Mouse (Mus musculus) gastrocnemius, postnatal 4 days (tissue): Measurements from ENCODE around the gene Tnfrsf13c. TPM values are rescaled to one million over a fixed set of nuclear protein-coding genes. Genes with fewer than 3 reads are reported as not detected.

Experiments
- DNase-seq, 2 experiments: peaks; one replicate each; pipeline ENCODE4 v3.0.0; 2021 to 2022; ENCODE audit warnings: low spot score in 2 of 2, mixed read lengths in 2 of 2
- total RNA-seq, 2 experiments: library from RNA; stranded (reverse); gene quantifications; 2 replicates each; pipeline ENCODE4 v1.2.3; 2021

Gene Tnfrsf13c
- total RNA-seq, 2 experiments from 2014 or later, result 0.66 TPM; not detected in 1

DNA sequence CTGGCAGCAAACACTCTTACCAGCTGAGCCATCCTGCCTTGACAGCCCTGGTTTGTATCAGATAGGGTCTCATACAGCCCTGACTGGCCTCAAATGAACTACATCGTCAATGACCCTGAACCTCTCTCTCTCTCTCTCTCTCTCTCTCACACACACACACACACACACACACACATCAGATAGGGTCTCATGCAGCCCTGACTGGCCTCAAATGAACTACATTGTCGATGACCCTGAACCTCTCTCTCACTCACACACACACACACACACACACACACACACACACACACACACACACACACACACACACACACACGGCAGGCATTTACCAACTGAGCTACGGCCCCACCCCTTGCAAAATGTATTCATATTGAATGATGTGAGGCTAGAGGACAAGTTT, 6.9 kb upstream of the Tnfrsf13c start:
- DNase-seq, result no peak

DNA sequence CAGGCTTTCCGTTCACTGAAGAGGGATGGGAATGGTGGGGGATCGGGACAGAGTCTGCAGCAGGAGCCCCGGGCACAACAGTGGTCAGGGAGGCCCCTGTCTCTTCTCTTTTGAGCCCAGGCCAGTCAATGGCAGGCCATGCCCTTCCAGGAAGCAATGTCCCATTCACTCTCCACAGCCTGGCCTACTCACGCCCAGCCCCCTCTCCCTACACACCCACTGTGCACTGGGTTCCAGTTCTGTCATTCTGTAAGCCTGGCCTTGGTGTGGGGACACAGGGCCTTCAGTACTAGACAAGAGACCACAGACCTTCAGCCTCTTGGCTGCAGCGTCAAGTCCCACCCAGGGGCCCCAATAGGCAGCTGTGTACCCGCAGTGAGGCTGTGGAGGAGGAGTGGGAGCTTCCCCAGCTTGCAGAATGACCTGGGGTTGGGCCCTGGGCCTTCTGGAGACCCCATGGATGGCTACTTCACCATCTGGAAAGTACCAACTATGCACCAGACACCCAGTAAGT, 6.0 kb upstream of the Tnfrsf13c start:
- no peak for DNase-seq

DNA sequence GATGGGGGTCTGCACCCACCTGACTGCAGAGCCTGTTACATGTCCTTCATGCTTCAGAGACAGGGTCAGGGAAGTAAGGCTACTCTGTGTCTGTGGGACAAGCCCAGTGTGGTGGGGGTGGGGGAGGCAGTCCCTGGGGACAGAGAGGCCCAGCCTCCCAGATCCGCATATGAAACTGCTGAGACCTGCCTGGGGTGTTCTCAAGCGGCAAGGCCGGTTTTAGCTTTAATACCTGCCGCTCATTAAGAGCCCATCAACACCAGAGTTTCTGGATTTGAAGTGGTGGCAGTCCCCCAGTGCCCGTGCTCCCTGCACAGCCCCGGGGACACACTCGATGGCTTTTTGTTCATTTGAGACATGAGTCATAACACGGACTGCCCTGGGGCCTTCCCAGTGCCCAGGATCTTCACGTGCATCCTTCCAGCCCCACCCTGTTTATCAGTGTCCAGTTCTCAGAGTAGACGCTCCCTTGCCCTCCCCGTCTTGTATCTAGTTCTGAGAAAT, 5.4 kb upstream of the Tnfrsf13c start:
- no peak for DNase-seq

DNA sequence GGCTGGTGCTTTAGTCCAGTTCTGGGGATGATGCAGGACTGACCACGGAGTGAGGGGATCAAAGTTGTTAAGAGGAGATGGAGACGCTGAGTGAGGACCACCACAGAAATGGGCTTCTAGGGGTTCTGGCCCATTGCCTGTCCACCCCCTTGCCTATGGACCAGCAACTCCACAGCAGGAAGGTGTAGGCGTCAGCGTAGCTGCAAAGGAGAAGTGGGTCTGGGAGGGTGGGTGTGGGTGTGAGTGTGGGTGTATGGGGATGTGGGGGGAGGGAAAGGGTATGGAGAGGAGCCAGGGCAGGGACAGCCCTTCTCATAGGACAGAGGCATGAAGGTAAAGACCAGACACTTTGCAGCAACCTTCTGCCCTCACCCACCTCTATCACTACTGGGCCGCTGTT, 1.6 kb upstream of the Tnfrsf13c start:
- no peak for DNase-seq

DNA sequence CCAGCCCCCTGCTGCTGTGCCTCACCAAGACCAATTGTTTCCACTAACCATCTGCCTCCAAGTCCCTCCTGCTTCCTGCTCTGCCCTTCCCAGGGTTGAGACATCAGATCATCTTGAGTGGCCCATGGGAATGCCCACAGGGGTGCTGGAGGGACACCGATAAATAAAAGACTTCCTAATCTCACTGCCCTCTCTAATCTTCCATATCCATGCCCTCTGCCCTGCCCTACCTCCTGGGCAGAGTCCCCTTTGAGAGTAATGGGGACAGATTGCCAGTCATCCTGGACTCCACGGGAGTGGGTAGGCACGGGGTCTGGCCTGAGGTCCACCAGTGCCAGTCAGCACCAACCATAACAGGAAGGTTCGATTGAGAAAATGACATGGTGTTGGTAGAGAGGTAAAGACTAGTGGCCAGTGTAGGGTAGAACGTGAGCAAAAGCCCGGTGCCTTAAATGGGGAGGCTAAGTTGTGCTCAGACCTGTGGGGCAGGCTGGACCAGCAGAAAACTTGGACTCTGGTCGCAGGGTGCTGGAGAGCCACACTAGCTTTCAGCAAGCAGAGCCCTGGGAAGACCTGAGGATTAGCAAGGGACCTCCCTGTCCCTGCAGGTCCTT, 540 bp upstream of the Tnfrsf13c start:
- DNase-seq, result no peak

DNA sequence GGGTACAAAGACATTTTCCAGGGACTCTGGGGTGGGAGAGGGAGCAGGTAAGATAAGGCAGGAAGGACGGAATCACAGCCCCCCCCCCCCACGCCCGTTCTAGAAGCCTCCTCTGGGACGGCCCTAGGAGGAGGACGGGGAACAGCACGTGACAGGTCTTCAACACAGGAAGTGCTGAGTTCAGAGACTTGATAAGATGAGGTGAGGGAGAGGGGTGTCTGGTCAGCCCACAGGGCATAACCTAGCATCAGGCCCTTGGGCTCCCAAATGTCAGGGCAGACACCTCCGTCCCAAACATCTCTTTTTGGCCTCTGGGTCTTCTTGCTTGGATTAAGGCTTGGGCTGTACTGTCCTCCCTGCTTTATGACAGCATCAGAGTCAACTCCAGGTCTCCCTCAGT, 918 bp downstream of the Tnfrsf13c start:
- DNase-seq, result no peak

DNA sequence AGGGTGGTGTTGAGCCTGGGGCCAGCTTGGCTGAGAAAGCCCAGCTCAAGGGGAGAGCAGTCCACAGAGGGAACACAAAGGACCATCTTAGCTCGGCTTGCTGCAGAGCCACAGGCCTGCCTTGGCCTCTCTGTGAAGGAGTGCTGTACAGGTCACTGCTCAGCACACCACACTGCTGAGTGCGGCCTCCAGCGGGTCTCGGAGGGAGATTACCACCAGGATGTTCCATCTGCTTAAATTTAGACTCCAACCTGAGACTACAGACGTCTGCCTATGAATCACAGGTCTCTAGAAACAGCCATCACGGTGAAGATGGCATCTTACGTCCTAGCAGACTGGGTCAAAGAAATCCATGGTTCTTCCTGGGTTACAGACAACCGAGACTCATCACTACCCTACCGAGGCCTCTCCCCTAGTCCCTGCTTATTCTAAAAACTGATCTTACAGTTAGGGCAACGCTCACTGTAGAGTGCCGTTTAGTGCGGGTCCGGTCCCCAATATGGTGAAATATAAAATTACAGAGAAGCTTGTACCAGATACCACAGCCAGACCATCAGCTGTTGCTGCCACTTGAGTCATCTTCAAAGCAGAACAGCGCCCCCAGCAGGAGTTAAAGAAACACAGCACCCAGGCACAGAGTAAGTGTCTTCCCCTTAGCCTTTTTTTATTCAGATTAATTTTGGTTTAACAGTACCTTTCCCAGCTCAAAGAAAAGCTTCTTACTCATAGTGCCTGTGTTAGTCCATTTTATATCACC, 2.9 kb downstream of the Tnfrsf13c start:
- DNase-seq, result no peak

DNA sequence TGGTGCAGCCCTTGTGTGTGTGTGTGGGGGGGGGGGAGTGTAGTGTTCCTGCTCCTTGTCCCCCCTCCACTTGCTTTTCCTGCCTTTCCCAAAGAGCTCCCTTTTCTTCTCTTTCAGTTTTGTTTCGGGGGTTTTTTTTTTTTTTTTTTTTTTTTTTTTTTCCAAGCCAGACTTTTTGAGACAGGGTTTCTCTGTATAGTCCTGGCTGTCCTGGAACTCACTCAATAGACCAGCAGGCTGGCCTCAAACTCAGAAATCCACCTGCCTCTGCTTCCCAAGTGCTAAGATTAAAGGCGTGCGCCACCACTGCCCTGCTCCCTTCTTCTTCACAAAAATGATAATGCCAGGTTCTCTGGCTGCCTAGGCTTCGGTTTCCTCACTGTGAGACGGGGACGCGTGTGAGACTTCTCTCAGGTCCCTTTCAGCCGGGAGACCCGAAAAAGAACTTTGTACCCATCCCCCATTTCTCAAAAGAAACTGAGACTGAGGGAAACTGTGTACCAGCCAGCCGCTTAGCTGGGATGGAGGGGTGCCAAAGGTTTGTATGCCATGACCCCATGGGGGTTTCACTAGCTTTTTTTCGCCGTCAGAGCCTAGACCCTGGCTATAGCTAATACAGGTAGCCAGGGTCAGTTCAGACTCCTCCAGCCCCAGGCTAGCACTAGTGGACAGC, 4.0 kb downstream of the Tnfrsf13c start:
- no peak for DNase-seq

DNA sequence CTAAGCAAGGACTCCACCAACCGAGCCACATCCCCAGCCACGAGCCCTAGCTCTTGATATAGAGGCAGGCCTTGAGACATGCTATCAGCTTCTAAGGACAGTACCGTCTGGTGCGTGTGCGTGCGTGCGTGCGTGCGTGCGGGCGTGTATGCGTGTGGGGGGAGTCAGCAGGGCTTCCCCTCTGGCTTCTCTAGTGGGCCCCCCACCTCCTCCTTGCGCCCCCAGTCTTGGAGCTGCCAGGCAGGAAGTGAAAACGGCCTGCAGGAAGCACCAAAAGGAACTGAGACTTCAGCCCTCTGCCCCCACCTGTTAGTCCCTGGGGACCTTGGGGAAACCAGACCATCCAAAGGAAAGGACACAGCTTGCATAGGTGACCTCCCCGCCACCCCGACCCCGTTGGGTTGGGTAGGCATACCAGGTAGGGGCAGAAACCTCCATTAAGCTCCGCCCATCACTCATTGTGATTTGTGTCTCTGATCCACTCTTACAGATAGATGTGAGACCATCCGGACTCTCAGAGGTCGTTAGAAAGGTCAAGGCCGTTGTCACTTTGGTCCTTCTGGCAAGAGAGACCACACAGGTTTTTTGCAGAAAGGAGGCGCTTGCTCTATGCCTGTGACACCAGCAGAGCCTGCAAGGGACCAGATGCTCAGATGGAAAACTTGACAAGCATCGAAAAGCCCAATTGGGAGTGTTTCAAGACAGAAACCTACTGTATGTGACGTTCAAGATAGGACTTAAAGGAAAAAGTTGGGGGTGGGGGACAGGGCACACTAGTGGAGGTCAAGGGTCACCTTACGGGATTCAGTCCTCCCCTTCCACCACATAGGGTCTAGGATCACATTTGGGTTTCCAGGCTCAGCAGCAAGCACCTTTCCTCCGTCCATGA, 5.1 kb downstream of the Tnfrsf13c start:
- no peak for DNase-seq

DNA sequence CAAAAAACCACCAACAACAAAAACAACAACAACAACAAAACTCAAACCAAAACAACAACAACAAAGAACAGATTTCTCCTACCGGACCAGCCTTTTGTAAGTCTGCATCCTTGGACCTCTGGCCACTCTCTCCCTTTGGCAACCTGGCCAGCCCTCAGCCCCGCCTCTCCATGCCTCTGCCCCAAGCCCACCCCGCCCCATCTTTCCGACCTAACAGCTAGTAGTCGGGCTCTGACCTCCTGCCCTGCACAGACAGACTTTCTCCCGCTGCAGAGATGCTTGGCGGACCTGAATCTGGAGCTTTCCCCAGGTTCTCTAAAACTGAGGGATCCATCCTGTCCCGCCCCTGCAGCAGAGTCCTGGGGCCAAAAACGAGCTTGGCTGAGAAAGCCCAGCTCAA, 6.2 kb downstream of the Tnfrsf13c start:
- DNase-seq, result no peak

DNA sequence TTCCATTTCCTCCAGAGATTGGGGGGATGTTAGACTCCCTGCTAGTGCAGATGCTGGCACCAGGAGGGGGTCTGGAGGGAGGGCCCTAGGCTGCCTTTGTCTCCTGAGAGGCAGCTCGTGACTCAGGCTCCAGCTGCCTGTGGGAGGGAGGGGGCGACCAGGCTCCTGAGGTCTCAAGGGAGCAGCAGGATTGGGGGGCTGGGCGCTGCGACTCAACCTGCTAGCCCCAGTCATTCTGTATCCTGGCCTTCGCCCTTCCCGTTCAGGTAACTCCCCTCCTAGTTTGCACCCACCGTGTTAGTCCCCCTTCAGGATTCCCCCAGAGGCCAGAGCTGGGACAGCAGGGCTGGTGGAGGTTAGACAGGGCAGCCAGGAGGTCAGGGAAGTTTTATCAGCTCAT, 7.1 kb downstream of the Tnfrsf13c start:
- no peak for DNase-seq

DNA sequence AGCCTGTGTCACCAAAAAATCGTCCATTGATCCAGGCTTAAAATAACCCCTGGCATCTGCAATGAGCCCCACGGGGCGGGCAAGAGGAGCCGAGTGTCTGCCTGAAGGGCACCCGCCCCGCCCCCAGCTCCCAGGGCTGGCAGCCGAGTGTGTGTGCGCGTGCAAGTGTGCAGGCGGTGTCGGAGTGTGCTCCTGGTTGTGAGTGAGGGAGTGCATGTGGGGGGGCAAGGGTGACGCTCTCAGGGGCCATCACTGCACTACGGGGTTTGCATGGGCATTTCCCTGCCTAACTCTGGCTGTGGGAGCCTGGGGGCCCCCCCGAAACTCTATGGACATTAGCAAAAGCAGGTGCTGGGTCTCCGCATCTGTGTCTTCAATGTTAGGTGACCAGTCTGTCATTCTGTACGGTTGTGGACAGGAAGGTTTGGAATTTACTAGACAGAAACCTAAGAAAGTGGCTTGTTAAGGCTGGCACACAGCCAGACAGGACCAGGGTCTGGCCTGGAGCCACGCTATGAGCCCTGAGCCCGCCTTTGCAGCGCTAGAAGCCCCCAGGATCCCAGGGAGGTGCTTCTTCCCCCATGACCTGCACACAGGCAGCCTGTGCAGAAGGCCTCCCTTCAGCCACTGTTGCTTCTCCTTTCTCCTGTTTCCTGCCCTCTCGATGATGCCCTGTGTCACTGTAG, 7.9 kb downstream of the Tnfrsf13c start:
- no peak for DNase-seq

DNA sequence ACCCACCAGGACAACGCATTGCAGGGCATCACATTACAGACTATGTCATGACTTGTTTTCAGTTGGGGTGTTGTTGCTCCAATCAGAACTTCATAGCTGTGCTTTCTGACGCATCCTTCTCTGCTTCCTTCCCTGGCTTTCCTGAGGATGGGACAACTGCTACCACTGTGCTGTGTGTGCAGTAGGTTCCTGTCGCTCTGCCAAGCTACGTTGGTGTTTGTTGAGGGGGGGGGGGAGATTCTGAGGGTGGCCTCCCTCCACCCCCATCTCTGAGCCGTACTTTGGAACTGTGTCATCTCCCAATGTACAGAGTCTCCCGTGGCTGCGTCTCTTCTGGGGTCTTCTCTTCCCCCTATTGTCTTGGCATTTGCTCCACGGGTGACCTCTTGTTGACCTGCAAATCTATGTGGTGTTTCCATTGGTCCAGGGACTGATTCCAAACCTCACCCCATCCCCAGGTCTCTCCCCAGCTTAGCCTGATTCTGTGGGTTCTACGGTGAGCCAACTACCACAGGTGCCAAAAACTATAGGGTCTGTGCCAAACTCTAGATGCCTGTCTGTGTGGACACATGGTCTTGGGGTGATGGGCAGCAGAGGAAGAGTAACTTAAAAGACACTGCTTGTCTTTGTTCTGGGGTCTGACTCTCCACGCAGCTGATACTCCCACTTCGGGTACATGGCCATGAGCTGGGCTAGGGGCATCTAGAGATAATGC, 8.7 kb downstream of the Tnfrsf13c start:
- DNase-seq, result no peak

DNA sequence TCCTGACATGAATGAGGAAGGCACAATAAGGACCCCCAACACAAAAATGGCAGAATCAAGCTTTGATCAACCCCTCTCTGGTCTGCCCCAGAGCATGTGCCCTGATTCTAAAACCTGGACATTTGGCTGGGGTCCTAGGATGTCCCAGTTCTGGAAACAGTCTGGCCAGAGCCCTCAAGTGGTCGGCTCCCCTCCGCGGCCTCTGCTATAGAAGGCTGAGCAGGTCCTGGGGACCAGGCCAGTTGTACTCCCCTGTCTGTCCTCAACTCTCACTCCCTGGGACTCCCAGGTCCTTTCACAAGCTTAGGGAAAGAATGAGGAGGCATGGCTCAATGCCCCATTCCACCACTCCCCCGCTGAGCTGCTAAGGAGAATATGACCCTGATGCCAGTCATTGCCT, 10.9 kb downstream of the Tnfrsf13c start:
- DNase-seq, result no peak

DNA sequence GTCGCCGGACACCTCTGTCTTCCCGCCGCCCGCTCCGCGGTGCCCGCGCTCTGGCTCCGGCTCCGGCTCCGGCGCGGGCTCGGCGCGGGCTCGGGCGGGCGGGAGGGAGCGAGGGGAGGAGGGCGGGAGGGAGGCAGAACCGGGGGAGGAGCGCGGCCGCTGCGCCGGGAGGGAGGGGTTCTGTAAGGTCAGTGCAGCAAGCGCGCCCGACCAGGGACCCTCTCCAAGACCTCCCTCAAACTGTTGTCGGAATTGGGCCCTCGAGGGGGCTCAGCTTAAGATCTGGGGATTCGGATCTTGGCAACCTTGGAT, 11.5 kb downstream of the Tnfrsf13c start, which contains the start of gene Shisa8:
Gene Shisa8, minus strand, starts transcription at position 64 of the 312 bp plus-strand sequence.
- DNase-seq, result no peak

DNA sequence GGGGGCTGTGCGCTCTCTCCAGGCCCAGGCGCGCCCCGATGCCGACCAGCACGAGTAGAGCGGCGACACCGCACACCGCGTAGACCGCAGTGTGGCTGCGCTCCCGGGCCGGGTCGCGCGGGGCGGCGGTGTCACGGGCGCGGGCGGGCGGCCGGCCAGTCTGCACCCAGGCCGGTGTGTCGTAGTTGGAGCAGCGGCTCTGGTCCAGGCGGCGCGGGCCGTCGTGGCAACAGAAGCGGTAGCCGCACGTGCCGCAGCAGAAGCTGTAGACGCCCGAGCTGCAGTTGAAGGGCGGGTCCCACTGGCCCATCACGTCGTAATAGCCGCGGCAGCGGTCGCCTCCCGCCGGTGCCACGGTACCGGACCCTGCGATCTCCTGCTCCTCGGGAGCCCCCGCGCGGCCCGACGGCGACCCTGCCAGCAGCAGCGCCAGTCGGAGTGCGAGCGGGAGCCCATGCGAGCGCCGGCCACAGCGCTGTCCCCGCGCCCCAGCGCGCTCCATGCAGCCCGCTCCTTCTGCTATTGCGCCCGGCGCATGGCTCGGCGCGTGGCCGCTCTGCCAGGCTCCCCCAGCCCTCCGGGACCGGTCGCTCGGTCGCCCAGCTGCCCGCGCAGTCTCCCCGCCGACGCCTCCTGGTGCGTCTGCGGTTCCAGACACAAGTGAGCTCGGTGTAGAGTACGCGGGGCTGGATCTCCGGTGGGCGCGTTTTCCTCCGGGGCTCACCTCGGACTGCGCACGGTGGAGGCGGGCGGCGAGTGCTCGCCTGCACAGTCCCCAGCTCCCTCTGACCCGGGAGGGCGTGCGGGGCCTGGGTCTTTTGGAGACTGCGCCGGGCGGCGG, 12.0 kb downstream of the Tnfrsf13c start:
- DNase-seq, result no peak

DNA sequence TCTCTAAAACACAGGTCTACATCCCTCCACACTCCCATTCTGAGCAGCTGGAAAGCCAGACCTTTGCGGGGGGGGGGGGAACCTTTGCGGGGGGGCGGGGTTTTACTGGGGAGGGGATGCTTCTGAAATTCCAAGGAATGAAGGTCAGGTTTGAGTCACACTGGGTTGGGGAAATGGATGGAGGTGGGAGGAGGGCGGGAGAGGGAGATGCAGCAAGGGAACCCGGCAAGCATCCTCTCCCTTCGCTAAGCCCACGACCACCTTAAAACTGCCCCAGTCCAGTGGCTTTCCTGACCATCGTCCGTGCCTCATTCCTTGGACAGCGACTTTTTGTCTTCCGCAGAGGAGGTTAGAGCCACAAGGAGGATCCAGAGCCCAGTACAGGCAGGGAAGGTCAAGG, 12.9 kb downstream of the Tnfrsf13c start:
- DNase-seq, result no peak

DNA sequence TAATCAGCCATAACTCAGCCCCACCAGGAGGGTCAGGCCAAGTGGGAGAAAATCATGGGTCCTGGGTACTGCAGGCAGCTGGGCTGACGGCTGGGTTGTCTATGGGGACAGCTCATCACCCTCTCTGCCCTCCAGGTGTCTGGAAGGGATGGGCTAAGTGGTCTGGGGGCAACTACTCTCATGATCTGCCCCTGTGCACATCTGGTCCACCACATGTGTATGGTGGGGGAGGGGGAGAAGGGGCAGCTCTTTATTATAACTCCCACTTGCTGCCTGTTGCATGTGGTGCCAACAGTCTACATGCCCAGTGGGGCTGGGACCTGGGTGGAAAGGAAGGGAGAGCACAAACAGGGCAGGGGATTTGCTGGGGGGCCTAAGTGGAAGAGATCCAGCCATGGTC, 13.4 kb downstream of the Tnfrsf13c start:
- no peak for DNase-seq
